Mouse (Mus musculus) forebrain, embryonic 16.5 days (tissue): Measurements from ENCODE around the gene Meis2. TPM values are rescaled to one million over a fixed set of nuclear protein-coding genes. Genes with fewer than 3 reads are reported as not detected.

ENCODE experiments used
- ATAC-seq: fragments of 200-750 bp; cut with Nextera tagmentation; 2 replicates; pipeline ENCODE4 v1.8.0; 2017; ENCODE audit warnings: mild to moderate bottlenecking, moderate library complexity
- H3K27ac ChIP-seq: fragments of 300-500 bp; sonication (generic); 2 replicates; pipeline ENCODE4 v1.5.1; 2014; ENCODE audit warnings: low read length, control low read depth
- H3K27me3 ChIP-seq: fragments of 300-500 bp; sonication (generic); replicated peaks from 2 replicates; pipeline ENCODE4 v1.6.1; 2014; ENCODE audit warnings: low read length; ENCODE audit not compliant: control insufficient read depth, insufficient read depth
- H3K36me3 ChIP-seq: fragments of 300-500 bp; sonication (generic); 2 replicates; pipeline ENCODE4 v1.6.1; 2014; ENCODE audit not compliant: control insufficient read depth, insufficient read depth
- H3K4me1 ChIP-seq: fragments of 300-500 bp; sonication (generic); replicated peaks from 2 replicates; pipeline ENCODE4 v1.6.1; 2014; ENCODE audit warnings: low read length; ENCODE audit not compliant: control insufficient read depth, insufficient read depth
- H3K4me2 ChIP-seq: fragments of 300-500 bp; sonication (generic); 2 replicates; pipeline ENCODE4 v1.6.1; 2014; ENCODE audit warnings: mild to moderate bottlenecking, low read length, control low read depth
- H3K4me3 ChIP-seq: fragments of 300-500 bp; sonication (generic); replicated peaks from 2 replicates; pipeline ENCODE4 v1.5.1; 2014; ENCODE audit warnings: mild to moderate bottlenecking, low read length, control low read depth
- H3K9ac ChIP-seq: fragments of 300-500 bp; sonication (generic); replicated peaks from 2 replicates; pipeline ENCODE4 v1.6.1; 2014; ENCODE audit warnings: low read depth, low read length, control low read depth
- H3K9me3 ChIP-seq: fragments of 300-500 bp; sonication (generic); 2 replicates; pipeline ENCODE4 v1.6.1; 2016; ENCODE audit warnings: low read length; ENCODE audit not compliant: control insufficient read depth
- WGBS: fragments of 180-500 bp; shearing (Covaris S2); extraction: QIAGEN DNeasy Blood & Tissue Kit; methylation state at CpG from one replicate; pipeline ENCODE4 v1.1.7; 2014; 5-methylcytosine and 5-hydroxymethylcytosine counted together
- polyA plus RNA-seq: library from polyadenylated mRNA; unstranded; fragments of >200 nt; fragmentation: Nextera tagmentation; extraction: Ambion mirVana; gene quantifications from 2 replicates; pipeline ENCODE4 v1.2.1, GENCODE M21; 2015

Meis2 gene
- polyA plus RNA-seq, 1 experiment from 2014 or later = 154 TPM

- ATAC-seq = no peak
- H3K27ac ChIP-seq = no peak overlapping the region
- H3K27me3 ChIP-seq = no peaks in the 10 kb centered on the region
- WGBS = 39% methylated on average over 2 of the region's 2 CpGs
- no peak overlapping the region for H3K4me2 ChIP-seq
- H3K4me3 ChIP-seq = no peak overlapping the region
- H3K9ac ChIP-seq = no peak overlapping the region
- H3K4me1 ChIP-seq = peaks cover 13% of the 10 kb centered on the region
- no peaks in the 10 kb centered on the region for H3K9me3 ChIP-seq
- no peaks in the 10 kb centered on the region for H3K36me3 ChIP-seq
Measured at GRCm38 (mm10) chr2:115962113-115962512, 103.5 kb downstream of the Meis2 start.

- no peak for ATAC-seq
- H3K4me1 ChIP-seq = peaks cover 13% of the 10 kb centered on the region
- H3K27ac ChIP-seq = no peak overlapping the region
- H3K9ac ChIP-seq = no peak overlapping the region
- 77% methylated on average over 7 of the region's 7 CpGs for WGBS
- no peaks in the 10 kb centered on the region for H3K27me3 ChIP-seq
- H3K4me2 ChIP-seq = no peak overlapping the region
- H3K36me3 ChIP-seq = no peaks in the 10 kb centered on the region
- no peaks in the 10 kb centered on the region for H3K9me3 ChIP-seq
- no peak overlapping the region for H3K4me3 ChIP-seq
Measured at GRCm38 (mm10) chr2:115960615-115961014, 105.0 kb downstream of the Meis2 start.

GRCm38 (mm10) chr2:115956786-115957185 is 108.9 kb downstream of the Meis2 start:
- H3K36me3 ChIP-seq = no peaks in the 10 kb centered on the region
- WGBS = 86% methylated on average over 2 of the region's 2 CpGs
- no peak overlapping the region for H3K4me2 ChIP-seq
- H3K9me3 ChIP-seq = no peaks in the 10 kb centered on the region
- H3K4me3 ChIP-seq = no peak overlapping the region
- no peak overlapping the region for H3K9ac ChIP-seq
- H3K4me1 ChIP-seq = no peaks in the 10 kb centered on the region
- no peaks in the 10 kb centered on the region for H3K27me3 ChIP-seq
- H3K27ac ChIP-seq = no peak overlapping the region
- ATAC-seq = no peak

- Histone ChIP-seq H3K36me3 (peaks cover 3% of the 10 kb centered on the region; the same call in 1 of the 2 replicates), H3K27me3 (no peaks in the 10 kb centered on the region), H3K4me3 (no peak overlapping the region), H3K4me2 (no peak overlapping the region), H3K9ac (no peak overlapping the region), H3K9me3 (no peaks in the 10 kb centered on the region), H3K4me1 (peaks cover 18% of the 10 kb centered on the region), H3K27ac (no peak overlapping the region)
- ATAC-seq = no peak
- WGBS = 38% methylated on average over 3 of the region's 3 CpGs
Measured at GRCm38 (mm10) chr2:115950645-115951044, 115.0 kb downstream of the Meis2 start.

- H3K4me1 ChIP-seq = peaks cover 19% of the 10 kb centered on the region
- no peaks in the 10 kb centered on the region for H3K9me3 ChIP-seq
- no peak overlapping the region for H3K4me2 ChIP-seq
- ATAC-seq = peak; percentile 21
- no peak overlapping the region for H3K4me3 ChIP-seq
- no peaks in the 10 kb centered on the region for H3K27me3 ChIP-seq
- H3K36me3 ChIP-seq = peaks cover 3% of the 10 kb centered on the region; the same call in 1 of the 2 replicates
- H3K27ac ChIP-seq = no peak overlapping the region; the same call in 1 of the 2 replicates
- WGBS = 83% methylated on average over 7 of the region's 7 CpGs
- no peak overlapping the region for H3K9ac ChIP-seq
Measured at GRCm38 (mm10) chr2:115948630-115949426, 116.8 kb downstream of the Meis2 start.

GRCm38 (mm10) chr2:115947714-115948226 is 117.9 kb downstream of the Meis2 start:
- no peaks in the 10 kb centered on the region for H3K27me3 ChIP-seq
- peaks cover 3% of the 10 kb centered on the region; the same call in 1 of the 2 replicates for H3K36me3 ChIP-seq
- H3K4me3 ChIP-seq = no peak overlapping the region
- H3K9ac ChIP-seq = no peak overlapping the region
- peaks cover 22% of the 10 kb centered on the region for H3K4me1 ChIP-seq
- ATAC-seq = no peak
- no peak overlapping the region; the same call in 1 of the 2 replicates for H3K27ac ChIP-seq
- no peak overlapping the region for H3K4me2 ChIP-seq
- WGBS = 29% methylated on average over 7 of the region's 7 CpGs
- H3K9me3 ChIP-seq = no peaks in the 10 kb centered on the region

GRCm38 (mm10) chr2:115943044-115943443 is 122.6 kb downstream of the Meis2 start:
- no peak for ATAC-seq
- Histone ChIP-seq H3K27ac (no peak overlapping the region), H3K4me1 (peaks cover 18% of the 10 kb centered on the region), H3K4me2 (no peak overlapping the region), H3K9ac (no peak overlapping the region), H3K4me3 (no peak overlapping the region), H3K36me3 (no peaks in the 10 kb centered on the region), H3K9me3 (no peaks in the 10 kb centered on the region), H3K27me3 (no peaks in the 10 kb centered on the region)
- WGBS = 66% methylated on average over 8 of the region's 8 CpGs

GRCm38 (mm10) chr2:115939849-115940248 is 125.8 kb downstream of the Meis2 start:
- no peak for ATAC-seq
- Histone ChIP-seq H3K27ac (peak overlapping the region; percentile 41), H3K36me3 (no peaks in the 10 kb centered on the region), H3K4me1 (peaks cover 18% of the 10 kb centered on the region), H3K9me3 (no peaks in the 10 kb centered on the region), H3K4me2 (no peak overlapping the region), H3K9ac (no peak overlapping the region), H3K27me3 (no peaks in the 10 kb centered on the region), H3K4me3 (no peak overlapping the region)
- 67% methylated on average over 5 of the region's 5 CpGs for WGBS

GRCm38 (mm10) chr2:115938926-115939563 is 126.6 kb downstream of the Meis2 start:
- H3K9ac ChIP-seq = no peak overlapping the region
- peak overlapping the region; percentile 45 for H3K27ac ChIP-seq
- no peaks in the 10 kb centered on the region for H3K36me3 ChIP-seq
- H3K4me1 ChIP-seq = peaks cover 18% of the 10 kb centered on the region
- H3K27me3 ChIP-seq = no peaks in the 10 kb centered on the region
- ATAC-seq = peak; percentile 79
- no peak overlapping the region for H3K4me2 ChIP-seq
- WGBS = 45% methylated on average over 8 of the region's 8 CpGs
- H3K4me3 ChIP-seq = no peak overlapping the region
- H3K9me3 ChIP-seq = no peaks in the 10 kb centered on the region
